Mouse (Mus musculus): ENCODE measurements around the gene Fbxl4.

GRCm38 (mm10) chr4:22395404-22395803, 38.1 kb downstream of the Fbxl4 start:
- TF ChIP-seq GABPA (IDR thresholded peaks at IDR 0.05; ENCODE audit: insufficient replicate concordance, low read depth, low read length) (no peak), CHD2 (IDR thresholded peaks at IDR 0.05; ENCODE audit: low read length) (no peak), EP300 (IDR thresholded peaks at IDR 0.05; ENCODE audit: low read length) (no peak), POLR2A (IDR thresholded peaks at IDR 0.05; ENCODE audit: low read depth, low read length) (no peak), USF2 (conservative IDR thresholded peaks at IDR 0.05; ENCODE audit: low read depth, low read length) (no peak), MAZ (IDR thresholded peaks at IDR 0.05; ENCODE audit: low read depth, low read length) (no peak), CTCF (conservative IDR thresholded peaks at IDR 0.05 in 1 of 2, IDR thresholded peaks at IDR 0.05 in 1 of 2; ENCODE audit: low read depth in 2 of 2, low read length in 2 of 2) (no peak), NELFE (IDR thresholded peaks at IDR 0.05; ENCODE audit: low read depth, low read length) (no peak), MAFK (IDR thresholded peaks at IDR 0.05; ENCODE audit: insufficient replicate concordance, low read length) (no peak)

All from CH12.LX (cell line).